Mouse (Mus musculus) limb, embryonic 12.5 days (tissue): Measurements from ENCODE around the gene Gm49394. TPM values are rescaled to one million over a fixed set of nuclear protein-coding genes. Genes with fewer than 3 reads are reported as not detected.

Experiments used
- ATAC-seq: fragments of 200-750 bp; cut with Nextera tagmentation; 2 replicates; pipeline ENCODE4 v1.8.0; 2017; ENCODE audit warnings: low read depth, moderate TSS enrichment; ENCODE audit not compliant: insufficient number of reproducible peaks, insufficient read depth, low FRiP score, low TSS enrichment
- H3K27ac ChIP-seq: fragments of 300-500 bp; sonication (generic); 2 replicates; pipeline ENCODE4 v1.5.1; 2016; ENCODE audit warnings: mild to moderate bottlenecking, moderate library complexity
- H3K27me3 ChIP-seq: fragments of 300-500 bp; sonication (generic); 2 replicates; pipeline ENCODE4 v1.6.1; 2016; ENCODE audit warnings: mild to moderate bottlenecking, moderate library complexity
- H3K36me3 ChIP-seq: fragments of 300-500 bp; sonication (generic); 2 replicates; pipeline ENCODE4 v1.6.1; 2016; ENCODE audit warnings: mild to moderate bottlenecking, moderate library complexity
- H3K4me1 ChIP-seq: fragments of 300-500 bp; sonication (generic); replicated peaks from 2 replicates; pipeline ENCODE4 v1.6.1; 2016
- H3K4me2 ChIP-seq: fragments of 300-500 bp; sonication (generic); 2 replicates; pipeline ENCODE4 v1.6.1; 2016; ENCODE audit warnings: mild to moderate bottlenecking, moderate library complexity
- H3K4me3 ChIP-seq: fragments of 300-500 bp; sonication (generic); replicated peaks from 2 replicates; pipeline ENCODE4 v1.5.1; 2016; ENCODE audit warnings: mild to moderate bottlenecking
- H3K9ac ChIP-seq: fragments of 300-500 bp; sonication (generic); replicated peaks from 2 replicates; pipeline ENCODE4 v1.6.1; 2016; ENCODE audit warnings: mild to moderate bottlenecking, moderate library complexity
- H3K9me3 ChIP-seq: fragments of 300-500 bp; sonication (generic); 2 replicates; pipeline ENCODE4 v1.6.1; 2016; ENCODE audit warnings: mild to moderate bottlenecking, moderate library complexity
- WGBS: fragments of 180-500 bp; shearing (Covaris S2); methylation state at CpG from one replicate; pipeline ENCODE4 v1.1.7; 2016; 5-methylcytosine and 5-hydroxymethylcytosine counted together
- polyA plus RNA-seq: library from polyadenylated mRNA; unstranded; fragments of >200 nt; fragmentation: Nextera tagmentation; extraction: Ambion mirVana; gene quantifications from 2 replicates; pipeline ENCODE4 v1.2.1, GENCODE M21; 2016

Gene Gm49394
- polyA plus RNA-seq, result not detected in 2 replicates

DNA sequence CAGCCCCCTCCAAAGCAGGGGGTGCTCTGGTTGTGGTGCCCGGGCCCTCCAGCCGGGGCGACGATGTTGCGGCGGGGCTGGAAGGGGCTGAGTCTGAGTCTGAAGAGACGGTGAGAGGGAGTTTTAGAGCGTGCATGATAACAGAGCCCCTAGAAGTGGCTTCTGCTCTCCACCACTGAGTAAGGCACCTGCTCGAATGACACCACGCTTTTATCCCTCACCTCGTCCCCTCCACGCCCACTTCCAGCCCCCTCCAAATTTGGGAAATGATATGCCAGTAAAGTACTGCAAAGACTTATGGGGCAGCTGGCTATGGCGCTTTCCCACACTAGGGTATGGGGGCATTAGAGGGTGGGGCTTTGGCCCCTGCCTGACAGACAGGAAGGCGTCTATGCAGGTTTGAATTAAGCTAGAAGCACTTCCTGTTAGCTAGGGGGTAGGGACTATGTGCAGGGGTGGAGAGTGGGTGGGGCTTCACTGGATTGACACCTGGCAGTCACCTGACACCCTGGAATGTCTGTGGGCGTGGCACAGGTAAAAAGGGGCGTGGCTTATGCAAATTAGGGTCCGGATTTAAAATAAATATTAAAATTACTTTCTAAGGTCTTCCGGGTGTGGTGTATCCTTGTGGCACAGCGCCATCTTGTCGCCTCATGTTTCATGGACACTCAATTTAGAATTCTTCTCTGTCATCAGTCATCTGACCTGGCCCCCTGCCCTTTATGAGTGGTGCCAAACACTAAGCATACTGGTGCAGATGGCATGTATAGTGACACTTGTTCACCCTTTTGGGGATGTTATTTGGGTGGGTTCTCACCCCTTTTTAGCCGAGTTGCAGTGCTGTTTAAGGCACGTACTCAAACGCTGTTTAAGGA lies at the start of gene Gm49394:
Gene Gm49394, minus strand, starts transcription at position 192 of the 875 bp plus-strand sequence.
- Histone ChIP-seq H3K27me3 (peaks cover 23% of the 10 kb centered on the region), H3K4me3 (no peak within 1 kb of the TSS), H3K9me3 (peaks cover 41% of the 10 kb centered on the region), H3K36me3 (peaks cover 43% of the 10 kb centered on the region), H3K4me2 (no peak within 1 kb of the TSS), H3K4me1 (peaks cover 10% of the 10 kb centered on the region; the same call in 1 of the 2 replicates), H3K27ac (0 out of 2 replicates have a peak within 1 kb of the TSS, but pooled peaks have one; percentile 50), H3K9ac (no peak within 1 kb of the TSS)
- 83% methylated on average over 23 of the region's 23 CpGs for WGBS
- no peak for ATAC-seq

GRCm38 (mm10) chr7:142714783-142715498 lies 45.2 kb upstream of the Gm49394 start:
- Histone ChIP-seq H3K4me3 (peak overlapping the region; percentile 26; the same call in 1 of the 2 replicates), H3K9ac (peak overlapping the region; percentile 53; the same call in 1 of the 2 replicates), H3K27me3 (no peaks in the 10 kb centered on the region), H3K4me2 (peak overlapping the region; percentile 54), H3K9me3 (no peaks in the 10 kb centered on the region), H3K4me1 (no peaks in the 10 kb centered on the region), H3K36me3 (no peaks in the 10 kb centered on the region), H3K27ac (no peak overlapping the region; the same call in 1 of the 2 replicates)
- 0 out of 2 replicates have a peak, but pooled peaks have one; percentile 26 for ATAC-seq
- 23% methylated on average over 8 of the region's 8 CpGs for WGBS

- Histone ChIP-seq H3K4me2 (no peak overlapping the region), H3K4me1 (0 out of 2 replicates have a peak, but pooled peaks cover 5% of the 10 kb centered on the region), H3K4me3 (no peak overlapping the region), H3K9me3 (no peaks in the 10 kb centered on the region), H3K36me3 (no peaks in the 10 kb centered on the region), H3K27ac (peak overlapping the region; percentile 12; the same call in 1 of the 2 replicates), H3K27me3 (no peaks in the 10 kb centered on the region), H3K9ac (no peak overlapping the region)
- WGBS, result 61% methylated on average over 2 of the region's 2 CpGs
- no peak for ATAC-seq
Observed at GRCm38 (mm10) chr7:142706873-142707272, 37.1 kb upstream of the Gm49394 start.

DNA sequence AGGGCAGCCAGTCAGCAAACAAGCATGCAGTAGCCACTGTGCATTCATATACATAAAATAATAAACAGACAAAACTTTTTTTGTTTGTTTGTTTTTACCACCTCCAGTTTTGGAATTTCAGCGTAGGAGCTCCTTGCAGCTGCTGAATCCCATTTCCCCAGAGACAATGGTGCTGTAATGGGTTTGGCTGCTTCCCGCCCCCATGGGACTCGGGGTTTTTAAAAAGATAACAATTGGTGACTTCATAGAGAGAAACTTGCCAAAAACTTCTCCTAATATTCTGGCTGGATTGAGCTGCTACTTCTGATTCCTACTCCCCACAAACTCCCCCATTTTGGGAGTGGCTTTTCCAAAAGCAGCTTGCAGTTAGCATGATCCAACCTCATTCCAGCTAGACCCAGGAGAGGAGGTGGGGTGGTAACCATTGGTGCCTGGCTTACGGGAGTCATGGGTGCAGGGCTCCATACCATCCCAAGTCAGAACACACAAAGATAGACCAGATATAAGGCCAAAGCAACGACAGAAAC lies 29.7 kb upstream of the Gm49394 start:
- Histone ChIP-seq H3K4me2 (no peak overlapping the region), H3K4me3 (no peak overlapping the region), H3K27ac (no peak overlapping the region), H3K9me3 (no peaks in the 10 kb centered on the region), H3K4me1 (no peaks in the 10 kb centered on the region), H3K36me3 (no peaks in the 10 kb centered on the region), H3K9ac (no peak overlapping the region), H3K27me3 (no peaks in the 10 kb centered on the region)
- 73% methylated on average over 5 of the region's 5 CpGs for WGBS
- ATAC-seq, result no peak

GRCm38 (mm10) chr7:142678611-142679010 lies 8.9 kb upstream of the Gm49394 start:
- Histone ChIP-seq H3K4me1 (no peaks in the 10 kb centered on the region; the same call in 1 of the 2 replicates), H3K9me3 (no peaks in the 10 kb centered on the region), H3K36me3 (no peaks in the 10 kb centered on the region), H3K4me2 (no peak overlapping the region), H3K9ac (no peak overlapping the region), H3K4me3 (no peak overlapping the region), H3K27me3 (no peaks in the 10 kb centered on the region), H3K27ac (no peak overlapping the region)
- ATAC-seq, result no peak
- 92% methylated on average over 3 of the region's 3 CpGs for WGBS

DNA sequence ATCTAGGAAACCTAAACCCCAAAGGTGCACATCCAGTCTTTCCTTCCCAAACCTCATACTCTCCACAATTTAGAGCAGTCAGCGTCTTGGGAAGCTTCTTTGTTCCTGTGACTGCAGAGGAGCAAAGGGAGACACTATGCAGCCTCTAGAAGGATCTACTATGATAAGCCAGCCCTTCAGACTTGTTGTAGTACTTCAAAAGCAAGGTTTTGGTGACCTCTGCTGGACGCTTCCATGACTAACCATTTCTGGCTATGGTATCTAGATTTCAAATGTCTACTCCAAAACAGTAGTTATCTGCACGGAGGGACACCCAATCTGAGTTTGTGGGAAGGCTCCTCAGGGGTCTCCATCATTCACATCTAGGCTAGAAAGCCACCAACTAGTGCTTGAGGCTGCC lies 5.9 kb upstream of the Gm49394 start:
- no peak for ATAC-seq
- Histone ChIP-seq H3K4me3 (no peak overlapping the region), H3K36me3 (no peaks in the 10 kb centered on the region), H3K27me3 (no peaks in the 10 kb centered on the region), H3K27ac (no peak overlapping the region), H3K4me2 (no peak overlapping the region), H3K4me1 (no peaks in the 10 kb centered on the region), H3K9me3 (peaks cover 15% of the 10 kb centered on the region), H3K9ac (no peak overlapping the region)
- 13% methylated on average over 3 of the region's 3 CpGs for WGBS

- Histone ChIP-seq H3K27me3 (no peaks in the 10 kb centered on the region), H3K27ac (no peak overlapping the region), H3K9ac (no peak overlapping the region), H3K4me1 (no peaks in the 10 kb centered on the region), H3K36me3 (no peaks in the 10 kb centered on the region), H3K4me2 (no peak overlapping the region), H3K9me3 (peaks cover 18% of the 10 kb centered on the region), H3K4me3 (no peak overlapping the region)
- no peak for ATAC-seq
- WGBS, result 74% methylated on average over 6 of the region's 6 CpGs
Observed at GRCm38 (mm10) chr7:142675141-142675540, 5.4 kb upstream of the Gm49394 start.

DNA sequence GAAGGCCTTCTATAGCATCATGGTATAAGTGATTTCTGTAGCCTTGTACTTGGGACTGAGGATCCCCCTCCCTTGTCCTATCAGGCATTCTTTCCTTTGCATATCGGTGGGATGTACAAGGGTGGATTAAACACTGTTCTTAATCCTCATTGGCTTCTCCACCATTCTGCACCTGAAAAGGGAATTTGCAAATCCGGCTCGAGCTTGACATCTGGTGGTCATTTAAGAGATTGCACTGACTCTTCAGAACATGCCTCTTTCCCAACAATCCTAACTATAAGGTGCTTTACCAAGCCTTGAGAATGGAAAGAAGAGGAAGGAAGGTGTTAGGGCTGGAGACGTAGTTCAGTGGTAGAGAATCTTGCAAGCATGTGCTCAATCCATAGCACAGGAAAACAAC lies 2.4 kb upstream of the Gm49394 start:
- WGBS, result 22% methylated on average over 4 of the region's 4 CpGs
- no peak for ATAC-seq
- H3K4me3 ChIP-seq, result no peak overlapping the region
- H3K36me3 ChIP-seq, result peaks cover 28% of the 10 kb centered on the region
- no peaks in the 10 kb centered on the region for H3K4me1 ChIP-seq
- no peak overlapping the region for H3K27ac ChIP-seq
- peaks cover 41% of the 10 kb centered on the region for H3K9me3 ChIP-seq
- H3K27me3 ChIP-seq, result 0 out of 2 replicates have a peak, but pooled peaks cover 5% of the 10 kb centered on the region
- H3K9ac ChIP-seq, result no peak overlapping the region
- no peak overlapping the region for H3K4me2 ChIP-seq

- Histone ChIP-seq H3K27me3 (peaks cover 12% of the 10 kb centered on the region), H3K4me2 (no peak overlapping the region), H3K27ac (no peak overlapping the region), H3K4me1 (no peaks in the 10 kb centered on the region), H3K9ac (no peak overlapping the region), H3K4me3 (no peak overlapping the region), H3K36me3 (peaks cover 39% of the 10 kb centered on the region), H3K9me3 (peaks cover 41% of the 10 kb centered on the region)
- ATAC-seq, result no peak
- WGBS, result 97% methylated on average over 1 of the region's 1 CpGs
Observed at GRCm38 (mm10) chr7:142671067-142671466, 1.3 kb upstream of the Gm49394 start.

DNA sequence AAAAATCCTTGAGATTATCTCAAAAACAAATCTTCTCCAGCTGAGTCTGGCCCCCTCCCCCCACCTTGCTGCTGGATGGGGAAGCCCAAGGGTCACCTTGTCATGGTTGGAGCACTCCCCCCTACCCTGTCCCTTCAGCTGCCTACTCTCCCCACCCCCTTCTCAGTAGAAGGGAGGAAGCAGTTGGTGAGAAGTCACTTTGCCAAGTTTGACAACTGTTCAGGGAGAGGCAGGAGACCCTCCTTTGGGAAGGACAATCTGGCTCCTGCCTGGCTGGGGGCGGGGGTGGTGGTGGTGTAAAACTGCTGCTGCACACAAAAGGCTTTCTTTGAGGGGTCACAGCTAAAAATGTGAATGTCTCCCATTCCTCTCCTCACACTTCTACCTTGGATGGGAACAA lies 1.4 kb downstream of the Gm49394 start:
- ATAC-seq, result no peak
- peaks cover 41% of the 10 kb centered on the region for H3K9me3 ChIP-seq
- no peak overlapping the region for H3K4me2 ChIP-seq
- 88% methylated on average over 1 of the region's 1 CpGs for WGBS
- H3K4me1 ChIP-seq, result peaks cover 19% of the 10 kb centered on the region
- H3K27me3 ChIP-seq, result peaks cover 40% of the 10 kb centered on the region
- peaks cover 43% of the 10 kb centered on the region for H3K36me3 ChIP-seq
- no peak overlapping the region for H3K4me3 ChIP-seq
- peak overlapping the region; percentile 50; the same call in 1 of the 2 replicates for H3K27ac ChIP-seq
- H3K9ac ChIP-seq, result no peak overlapping the region

- Histone ChIP-seq H3K4me1 (peaks cover 19% of the 10 kb centered on the region), H3K4me2 (no peak overlapping the region), H3K4me3 (no peak overlapping the region), H3K36me3 (peaks cover 43% of the 10 kb centered on the region), H3K9ac (no peak overlapping the region), H3K27me3 (peaks cover 48% of the 10 kb centered on the region), H3K27ac (peak overlapping the region; percentile 50; the same call in 1 of the 2 replicates), H3K9me3 (peaks cover 41% of the 10 kb centered on the region)
- 92% methylated on average over 18 of the region's 18 CpGs for WGBS
- ATAC-seq, result no peak
Observed at GRCm38 (mm10) chr7:142667521-142667920, 2.2 kb downstream of the Gm49394 start.
